Comparison of ENCODE assay signal across 8 mouse cellular contexts in the genomic region with DNA sequence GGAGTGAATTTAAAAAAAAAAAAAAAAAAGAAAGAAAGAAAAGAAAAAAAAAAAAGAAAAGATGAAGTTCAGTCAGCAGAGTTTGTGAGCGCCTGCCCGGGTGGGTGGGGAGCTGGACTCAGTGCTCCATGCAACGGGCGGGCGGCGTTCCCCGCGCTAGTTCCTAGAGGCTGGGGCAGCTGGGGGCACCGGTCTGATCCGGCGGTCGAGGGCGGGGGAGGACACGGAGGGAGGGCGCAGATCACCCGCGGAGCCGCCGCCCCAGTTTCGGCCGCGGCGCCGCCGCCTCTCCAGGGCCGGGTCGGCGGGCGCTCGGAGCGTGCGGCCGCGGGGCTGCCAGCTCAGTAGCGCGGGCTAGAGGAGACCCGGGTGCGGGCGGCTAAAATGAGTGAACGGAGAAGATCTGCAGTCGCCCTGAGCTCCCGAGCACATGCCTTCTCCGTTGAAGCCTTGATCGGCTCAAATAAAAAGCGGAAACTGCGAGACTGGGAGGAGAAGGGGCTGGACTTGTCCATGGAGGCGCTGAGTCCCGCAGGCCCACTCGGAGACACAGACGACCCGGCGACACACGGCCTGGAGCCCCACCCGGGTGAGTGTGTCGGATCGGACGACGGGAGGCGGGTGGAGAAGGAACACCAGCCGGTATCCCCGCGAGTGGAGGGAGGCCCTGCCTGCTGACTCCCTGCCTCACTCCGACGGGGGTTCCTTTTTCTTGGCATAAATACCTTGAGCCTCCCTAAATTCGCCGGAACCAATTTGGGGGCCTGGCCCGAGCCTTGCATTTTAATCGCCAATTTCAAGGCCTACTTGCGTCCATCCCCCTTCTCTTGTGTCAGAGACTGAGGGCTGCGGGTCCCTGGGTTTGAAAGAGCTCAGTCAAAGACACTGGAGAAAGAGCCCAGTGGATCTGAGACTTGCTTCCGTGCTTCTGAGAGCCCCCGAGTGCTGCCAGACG. TPM values are rescaled to one million over a fixed set of nuclear protein-coding genes. Genes with fewer than 3 reads are reported as not detected.
DNase-seq lines count a peak whose midpoint lies in the region; ATAC-seq lines count a peak whose summit lies in the region.

No protein-coding gene starts in this region.

- H3K4me2 ChIP-seq in heart, embryonic 16.5 days (ENCODE audit: low read depth, low read length) = peak overlapping the region; percentile 88
- peak overlapping the region; percentile 55 for H3K4me2 ChIP-seq in limb, embryonic 15.5 days
- peak overlapping the region; percentile 67 for H3K4me2 ChIP-seq in neural tube, embryonic 12.5 days (replicated peaks)

- no peaks in the 10 kb centered on the region for H3K9me3 ChIP-seq in embryonic facial prominence, embryonic 10.5 days
- H3K9me3 ChIP-seq in heart, embryonic 16.5 days (replicated peaks; ENCODE audit: control insufficient read depth, low read length) = peaks cover 5% of the 10 kb centered on the region
- no peaks in the 10 kb centered on the region for H3K9me3 ChIP-seq in limb, embryonic 15.5 days
- no peaks in the 10 kb centered on the region for H3K9me3 ChIP-seq in neural tube, embryonic 12.5 days

- peak overlapping the region; percentile 47 for H3K9ac ChIP-seq in heart, embryonic 16.5 days (ENCODE audit: low read length)
- H3K9ac ChIP-seq in limb, embryonic 15.5 days = peak overlapping the region; percentile 88
- H3K9ac ChIP-seq in neural tube, embryonic 12.5 days = 0 out of 2 replicates have a peak overlapping the region, but pooled peaks have one; percentile 38

- under 1% methylated on average over 73 of the region's 73 CpGs for WGBS in embryonic facial prominence, embryonic 10.5 days
- WGBS in heart, embryonic 16.5 days = 1% methylated on average over 73 of the region's 73 CpGs
- WGBS in limb, embryonic 15.5 days = under 1% methylated on average over 73 of the region's 73 CpGs
- WGBS in neural tube, embryonic 12.5 days = under 1% methylated on average over 70 of the region's 73 CpGs

- H3K27me3 ChIP-seq in embryonic facial prominence, embryonic 10.5 days (replicated peaks; ENCODE audit: low read depth, poor library complexity, severe bottlenecking) = peaks cover 100% of the 10 kb centered on the region
- peaks cover 89% of the 10 kb centered on the region for H3K27me3 ChIP-seq in heart, embryonic 16.5 days (ENCODE audit: control insufficient read depth, insufficient read depth, low read length)
- peaks cover 26% of the 10 kb centered on the region; the same call in 1 of the 2 replicates for H3K27me3 ChIP-seq in limb, embryonic 15.5 days
- H3K27me3 ChIP-seq in neural tube, embryonic 12.5 days (replicated peaks) = peaks cover 96% of the 10 kb centered on the region

- H3K27ac ChIP-seq in embryonic facial prominence, embryonic 10.5 days (replicated peaks) = peak overlapping the region; percentile 71
- no peak overlapping the region for H3K27ac ChIP-seq in heart, embryonic 16.5 days (ENCODE audit: low read length)
- peak overlapping the region; percentile 97 for H3K27ac ChIP-seq in limb, embryonic 15.5 days
- H3K27ac ChIP-seq in neural tube, embryonic 12.5 days = no peak overlapping the region

- ATAC-seq in heart, embryonic 16.5 days (replicated peaks; ENCODE audit: extremely low read depth, insufficient read depth, low FRiP score) = 0 out of 2 replicates have a peak, but pooled peaks have one; percentile 43
- peak; percentile 61; the same call in 1 of the 2 replicates for ATAC-seq in limb, embryonic 15.5 days (ENCODE audit: insufficient number of reproducible peaks, low FRiP score, low TSS enrichment, low read depth)
- ATAC-seq in neural tube, embryonic 12.5 days (ENCODE audit: low FRiP score, low read depth) = peak; percentile 59

- H3K4me1 ChIP-seq in embryonic facial prominence, embryonic 10.5 days = peaks cover 41% of the 10 kb centered on the region
- peaks cover 8% of the 10 kb centered on the region for H3K4me1 ChIP-seq in heart, embryonic 16.5 days (ENCODE audit: control insufficient read depth, insufficient read depth, low read length)
- H3K4me1 ChIP-seq in limb, embryonic 15.5 days = peaks cover 41% of the 10 kb centered on the region
- peaks cover 11% of the 10 kb centered on the region; the same call in 1 of the 2 replicates for H3K4me1 ChIP-seq in neural tube, embryonic 12.5 days

- peak; percentile 55 for DNase-seq in thymus, postnatal 4 days
- DNase-seq in thymus, postnatal 10 days (ENCODE audit: low spot score in 2 of 2) = no peak
- peak; percentile 77 for DNase-seq in embryonic facial prominence, embryonic 10.5 days (ENCODE audit: low spot score)
- no peak for DNase-seq in left cerebral cortex, postnatal 14 days (ENCODE audit: low spot score in 2 of 2)
- no peak for DNase-seq in urinary bladder, postnatal 10 days (ENCODE audit: low spot score)

- no peaks in the 10 kb centered on the region for H3K36me3 ChIP-seq in embryonic facial prominence, embryonic 10.5 days (replicated peaks)
- H3K36me3 ChIP-seq in heart, embryonic 16.5 days (ENCODE audit: control insufficient read depth, insufficient read depth) = no peaks in the 10 kb centered on the region
- H3K36me3 ChIP-seq in limb, embryonic 15.5 days = no peaks in the 10 kb centered on the region
- no peaks in the 10 kb centered on the region for H3K36me3 ChIP-seq in neural tube, embryonic 12.5 days

- intact Hi-C loops in left cerebral cortex, postnatal 14 days (cut with DNase I) = no loop called here

- peak overlapping the region; percentile 62 for H3K4me3 ChIP-seq in embryonic facial prominence, embryonic 10.5 days
- H3K4me3 ChIP-seq in heart, embryonic 16.5 days (ENCODE audit: low read length) = peak overlapping the region; percentile 59
- peak overlapping the region; percentile 65 for H3K4me3 ChIP-seq in limb, embryonic 15.5 days
- peak overlapping the region; percentile 34 for H3K4me3 ChIP-seq in neural tube, embryonic 12.5 days

RNA-seq across cellular contexts. Expression of a gene that starts 13.6 kb away (rescaled TPM):
- 1.6 and 2.5 TPM in 2 replicates for polyA plus RNA-seq in embryonic facial prominence, embryonic 10.5 days (2016; fragmentation: Nextera tagmentation; extraction: Ambion mirVana)
- 0.09 and 0.12 TPM in 2 replicates for polyA plus RNA-seq in heart, embryonic 16.5 days (2015; fragmentation: Nextera tagmentation; extraction: Ambion mirVana)
- polyA plus RNA-seq in limb, embryonic 15.5 days (2015; fragmentation: Nextera tagmentation; extraction: Ambion mirVana) = 21.9 and 24.0 TPM in 2 replicates
- 1.6 and 2.7 TPM in 2 replicates for polyA plus RNA-seq in neural tube, embryonic 12.5 days (2016; fragmentation: Nextera tagmentation; extraction: Ambion mirVana)
- total RNA-seq in left cerebral cortex, postnatal 14 days (2021) = 1 to 10 TPM; 1.4 to 1.5 TPM

Comparison
In these comparisons a context has a peak if more than half of its experiments do, and no peak if none do; other contexts are left out.
1. DNase-seq: peak in thymus, postnatal 4 days (single experiment) and embryonic facial prominence, embryonic 10.5 days (single experiment); none in thymus, postnatal 10 days (0 of 2), left cerebral cortex, postnatal 14 days (0 of 2) and urinary bladder, postnatal 10 days (single experiment).
2. H3K27ac ChIP-seq: peak in embryonic facial prominence, embryonic 10.5 days (single experiment) and limb, embryonic 15.5 days (single experiment); none in heart, embryonic 16.5 days (single experiment) and neural tube, embryonic 12.5 days (single experiment).
3. H3K9ac ChIP-seq: peak in every context shown above with its lines; median percentile 88 in limb, embryonic 15.5 days; 47 in heart, embryonic 16.5 days; 38 in neural tube, embryonic 12.5 days.
4. Peak in every context shown above with its lines, with median percentiles within 50 percentile points of each other: H3K4me3 ChIP-seq, ATAC-seq and H3K4me2 ChIP-seq.